Mouse (Mus musculus) urinary bladder, adult 2 months (tissue): ENCODE data around the gene Gpr21. TPM values are rescaled to one million over a fixed set of nuclear protein-coding genes. Genes with fewer than 3 reads are reported as not detected.

Experiments used
- polyA plus RNA-seq: library from polyadenylated mRNA; depleted of rRNA; stranded (reverse); fragments of >200 nt; gene quantifications from 2 replicates; pipeline ENCODE4 v1.2.3, GENCODE M21; 2012; rRNA removed

Gpr21 gene
- polyA plus RNA-seq, 1 experiment: 0.17 TPM

Other genes with a start within 250 kb of the Gpr21 start
- gene Olfr368, start 189.8 kb upstream of the Gpr21 start, polyA plus RNA-seq: not detected in 2 replicates
- 21.0 and 22.8 TPM in 2 replicates for gene Pdcl, start 157.0 kb upstream of the Gpr21 start, polyA plus RNA-seq
- 13.1 and 15.9 TPM in 2 replicates for gene Rc3h2, start 93.4 kb upstream of the Gpr21 start, polyA plus RNA-seq
- gene Zbtb26, start 73.2 kb upstream of the Gpr21 start, polyA plus RNA-seq: 4.9 and 5.2 TPM in 2 replicates
- gene Zbtb6, start 73.2 kb upstream of the Gpr21 start, polyA plus RNA-seq: 8.7 and 9.6 TPM in 2 replicates
- 30.5 and 34.1 TPM in 2 replicates for gene Rabgap1, start 73.1 kb upstream of the Gpr21 start, polyA plus RNA-seq
- 14.8 and 15.3 TPM in 2 replicates for gene Strbp, start 187.5 kb downstream of the Gpr21 start, polyA plus RNA-seq